Mouse (Mus musculus) skeletal muscle tissue, postnatal 0 days (tissue): ENCODE data around the gene Zfp423. TPM values are rescaled to one million over a fixed set of nuclear protein-coding genes. Genes with fewer than 3 reads are reported as not detected.

ENCODE experiments used
- polyA plus RNA-seq: library from polyadenylated mRNA; unstranded; fragments of >200 nt; fragmentation: Nextera tagmentation; extraction: Ambion mirVana; gene quantifications from 2 replicates; pipeline ENCODE4 v1.2.1, GENCODE M21; 2015

Gene Zfp423
- 7.1 and 8.1 TPM in 2 replicates for polyA plus RNA-seq

GRCm38 (mm10) chr8:87959320-87959920 is at the start of gene Zfp423:
Gene Zfp423 (minus strand): TSS chr8:87959595.

Other genes with a start within 250 kb of the Zfp423 start
- gene Cnep1r1, start 159.2 kb upstream of the Zfp423 start, polyA plus RNA-seq = 39.5 and 41.4 TPM in 2 replicates
- 24.0 and 25.6 TPM in 2 replicates for gene Heatr3, start 178.3 kb upstream of the Zfp423 start, polyA plus RNA-seq
- 3.5 and 4.5 TPM in 2 replicates for gene Tent4b, start 239.6 kb upstream of the Zfp423 start, polyA plus RNA-seq